Mouse (Mus musculus): Measurements from ENCODE around the gene Inpp4b. TPM values are rescaled to one million over a fixed set of nuclear protein-coding genes. Genes with fewer than 3 reads are reported as not detected.
"Not testable (repeated sequence)": the region's sequence is repeated elsewhere in the genome, so short reads cannot be mapped to it uniquely, and the experiment has no call there.

Inpp4b gene
- polyA plus RNA-seq, 1 experiment from 2014 or later, result 15.8 TPM

DNA sequence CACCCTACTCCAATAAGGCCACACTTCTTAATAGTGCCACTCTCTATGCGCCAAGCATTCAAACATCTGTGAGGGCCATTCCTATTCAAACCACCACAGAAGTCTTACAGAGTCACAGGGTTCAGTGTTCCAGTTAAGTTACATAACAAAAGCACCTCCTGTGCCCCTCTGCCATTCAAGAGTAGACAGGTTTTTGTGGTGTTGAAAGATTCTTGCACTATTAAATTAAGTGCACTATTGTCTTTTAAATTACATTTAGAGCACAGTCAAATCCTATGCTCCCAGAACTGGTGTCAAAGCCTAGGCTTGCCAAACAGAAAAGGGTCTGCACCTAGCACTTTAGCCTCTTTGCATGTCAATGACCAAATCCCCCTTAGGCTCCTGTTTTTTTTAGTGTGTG, 550.9 kb downstream of the Inpp4b start:
- 91% methylated on average over 1 of the region's 1 CpGs for WGBS
- Histone ChIP-seq H3K36me3 (no peaks in the 10 kb centered on the region), H3K27ac (no peak overlapping the region), H3K4me3 (no peak overlapping the region), H3K9me3 (replicated peaks) (no peaks in the 10 kb centered on the region), H3K4me1 (no peaks in the 10 kb centered on the region), H3K27me3 (ENCODE audit: low read depth, poor library complexity, severe bottlenecking) (no peaks in the 10 kb centered on the region)
- no peak for DNase-seq (ENCODE audit: low spot score)

- no peaks in the 10 kb centered on the region for H3K36me3 ChIP-seq
- no peaks in the 10 kb centered on the region for H3K9me3 ChIP-seq (replicated peaks)
- no peak for DNase-seq (ENCODE audit: low spot score)
- H3K4me1 ChIP-seq, result no peaks in the 10 kb centered on the region
- 95% methylated on average over 5 of the region's 5 CpGs for WGBS
- H3K27me3 ChIP-seq (ENCODE audit: low read depth, poor library complexity, severe bottlenecking), result no peaks in the 10 kb centered on the region
- no peak overlapping the region for H3K4me3 ChIP-seq
- no peak overlapping the region for H3K27ac ChIP-seq
Measured at GRCm38 (mm10) chr8:81946812-81947211, 604.5 kb downstream of the Inpp4b start.

- H3K27me3 ChIP-seq (ENCODE audit: low read depth, poor library complexity, severe bottlenecking), result no peaks in the 10 kb centered on the region
- no peak for DNase-seq (ENCODE audit: low spot score)
- no peak overlapping the region for H3K27ac ChIP-seq
- H3K4me1 ChIP-seq, result no peaks in the 10 kb centered on the region
- H3K9me3 ChIP-seq (replicated peaks), result no peaks in the 10 kb centered on the region
- no peaks in the 10 kb centered on the region for H3K36me3 ChIP-seq
- 96% methylated on average over 2 of the region's 2 CpGs for WGBS
- H3K4me3 ChIP-seq, result no peak overlapping the region
Measured at GRCm38 (mm10) chr8:81953101-81953500, 610.7 kb downstream of the Inpp4b start.

DNA sequence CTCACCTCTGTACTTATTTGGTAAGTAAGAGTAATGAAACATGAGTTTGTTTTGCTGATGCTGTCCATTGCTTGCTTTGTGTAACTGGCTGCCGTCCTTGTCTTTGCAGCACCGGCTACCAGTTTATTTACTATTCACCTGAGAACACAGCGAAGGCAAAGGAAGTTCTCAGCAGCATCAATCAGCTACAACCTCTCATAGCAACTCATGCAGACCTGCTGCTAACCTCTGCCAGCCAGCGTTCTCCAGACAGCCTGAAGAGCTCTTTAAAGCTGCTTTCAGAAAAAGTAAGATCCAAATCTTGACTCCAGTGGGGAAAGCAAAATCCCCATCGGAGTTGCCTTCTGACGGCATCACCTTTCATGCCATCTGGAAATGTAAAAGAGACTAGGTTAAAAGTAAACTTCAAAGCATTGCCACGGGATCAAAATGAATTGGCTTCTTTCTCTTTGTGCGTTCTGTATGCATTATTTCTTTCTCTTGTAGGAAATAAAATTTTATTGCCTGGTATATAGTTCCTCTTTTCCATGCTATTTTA, 642.8 kb downstream of the Inpp4b start:
- no peak for DNase-seq (ENCODE audit: low spot score)
- H3K36me3 ChIP-seq, result no peaks in the 10 kb centered on the region
- H3K9me3 ChIP-seq (replicated peaks), result no peaks in the 10 kb centered on the region
- no peak overlapping the region for H3K27ac ChIP-seq
- peaks cover 12% of the 10 kb centered on the region; the same call in 1 of the 2 replicates for H3K4me1 ChIP-seq
- no peaks in the 10 kb centered on the region for H3K27me3 ChIP-seq (ENCODE audit: low read depth, poor library complexity, severe bottlenecking)
- H3K4me3 ChIP-seq, result no peak overlapping the region
- WGBS, result 51% methylated on average over 8 of the region's 8 CpGs

- no peaks in the 10 kb centered on the region for H3K4me1 ChIP-seq
- H3K36me3 ChIP-seq, result no peaks in the 10 kb centered on the region
- H3K27ac ChIP-seq, result no peak overlapping the region
- no peak for DNase-seq (ENCODE audit: low spot score)
- no peaks in the 10 kb centered on the region for H3K9me3 ChIP-seq (replicated peaks)
- H3K4me3 ChIP-seq, result no peak overlapping the region
- WGBS, result 96% methylated on average over 3 of the region's 3 CpGs
- H3K27me3 ChIP-seq (ENCODE audit: low read depth, poor library complexity, severe bottlenecking), result no peaks in the 10 kb centered on the region
Measured at GRCm38 (mm10) chr8:81992966-81993365, 650.6 kb downstream of the Inpp4b start.

DNA sequence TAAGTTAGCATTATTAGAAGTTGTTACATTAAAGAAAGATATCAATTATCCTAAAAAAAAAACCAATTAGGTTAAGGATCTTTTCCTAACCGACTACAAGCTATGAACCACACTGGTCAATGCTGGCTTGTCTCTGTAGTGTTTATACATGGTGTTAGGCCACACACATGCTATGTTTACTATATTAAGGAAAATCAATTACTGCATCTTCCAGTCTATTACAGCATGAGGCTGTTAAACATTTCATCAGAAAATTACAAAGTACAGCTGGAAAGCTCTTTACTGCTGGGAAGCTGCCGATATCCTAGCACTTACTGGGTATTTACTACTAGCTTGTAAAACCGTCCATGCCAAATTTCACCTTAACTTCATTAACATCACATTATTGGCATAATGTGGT, 653.9 kb downstream of the Inpp4b start:
- 72% methylated on average over 3 of the region's 3 CpGs for WGBS
- H3K36me3 ChIP-seq, result no peaks in the 10 kb centered on the region

GRCm38 (mm10) chr8:81996823-81997222, 654.5 kb downstream of the Inpp4b start:
- H3K27ac ChIP-seq, result no peak overlapping the region
- no peaks in the 10 kb centered on the region for H3K27me3 ChIP-seq (ENCODE audit: low read depth, poor library complexity, severe bottlenecking)
- H3K9me3 ChIP-seq (replicated peaks), result no peaks in the 10 kb centered on the region
- H3K36me3 ChIP-seq, result no peaks in the 10 kb centered on the region
- 84% methylated on average over 1 of the region's 1 CpGs for WGBS
- no peaks in the 10 kb centered on the region for H3K4me1 ChIP-seq
- no peak for DNase-seq (ENCODE audit: low spot score)
- no peak overlapping the region for H3K4me3 ChIP-seq

More for the DNA sequence above, 653.9 kb downstream of the Inpp4b start:
- no peak for DNase-seq (ENCODE audit: low spot score)
- no peak overlapping the region for H3K27ac ChIP-seq
- no peaks in the 10 kb centered on the region for H3K27me3 ChIP-seq (ENCODE audit: low read depth, poor library complexity, severe bottlenecking)
- H3K9me3 ChIP-seq (replicated peaks), result no peaks in the 10 kb centered on the region
- H3K4me1 ChIP-seq, result no peaks in the 10 kb centered on the region
- no peak overlapping the region for H3K4me3 ChIP-seq

GRCm38 (mm10) chr8:82004158-82004557, 661.8 kb downstream of the Inpp4b start:
- 93% methylated on average over 4 of the region's 4 CpGs for WGBS
- H3K27me3 ChIP-seq (ENCODE audit: low read depth, poor library complexity, severe bottlenecking), result no peaks in the 10 kb centered on the region
- DNase-seq (ENCODE audit: low spot score), result no peak
- H3K27ac ChIP-seq, result no peak overlapping the region
- H3K9me3 ChIP-seq (replicated peaks), result no peaks in the 10 kb centered on the region
- H3K4me1 ChIP-seq, result no peaks in the 10 kb centered on the region
- no peak overlapping the region for H3K4me3 ChIP-seq
- H3K36me3 ChIP-seq, result no peaks in the 10 kb centered on the region

GRCm38 (mm10) chr8:82005466-82005865, 663.1 kb downstream of the Inpp4b start:
- no peak overlapping the region for H3K27ac ChIP-seq
- WGBS, result 84% methylated on average over 2 of the region's 2 CpGs
- H3K36me3 ChIP-seq, result no peaks in the 10 kb centered on the region
- no peaks in the 10 kb centered on the region for H3K27me3 ChIP-seq (ENCODE audit: low read depth, poor library complexity, severe bottlenecking)
- no peak overlapping the region for H3K4me3 ChIP-seq
- DNase-seq (ENCODE audit: low spot score), result no peak
- no peaks in the 10 kb centered on the region for H3K9me3 ChIP-seq (replicated peaks)
- H3K4me1 ChIP-seq, result no peaks in the 10 kb centered on the region

- H3K4me3 ChIP-seq, result no peak overlapping the region
- H3K4me1 ChIP-seq, result no peaks in the 10 kb centered on the region
- 91% methylated on average over 5 of the region's 5 CpGs for WGBS
- no peaks in the 10 kb centered on the region for H3K36me3 ChIP-seq
- no peaks in the 10 kb centered on the region for H3K9me3 ChIP-seq (replicated peaks)
- H3K27me3 ChIP-seq (ENCODE audit: low read depth, poor library complexity, severe bottlenecking), result no peaks in the 10 kb centered on the region
- no peak overlapping the region for H3K27ac ChIP-seq
- DNase-seq (ENCODE audit: low spot score), result no peak
Measured at GRCm38 (mm10) chr8:82017792-82018191, 675.4 kb downstream of the Inpp4b start.

- DNase-seq (ENCODE audit: low spot score), result no peak
- H3K4me1 ChIP-seq, result no peaks in the 10 kb centered on the region
- H3K27me3 ChIP-seq (ENCODE audit: low read depth, poor library complexity, severe bottlenecking), result no peaks in the 10 kb centered on the region
- H3K27ac ChIP-seq, result no peak overlapping the region
- H3K4me3 ChIP-seq, result no peak overlapping the region
- WGBS, result 69% methylated on average over 3 of the region's 3 CpGs
- no peaks in the 10 kb centered on the region for H3K9me3 ChIP-seq (replicated peaks)
- H3K36me3 ChIP-seq, result no peaks in the 10 kb centered on the region
Measured at GRCm38 (mm10) chr8:82027401-82027800, 685.0 kb downstream of the Inpp4b start.

- H3K27ac ChIP-seq, result no peak overlapping the region
- H3K36me3 ChIP-seq, result no peaks in the 10 kb centered on the region
- DNase-seq (ENCODE audit: low spot score), result no peak
- H3K9me3 ChIP-seq (replicated peaks), result no peaks in the 10 kb centered on the region
- no peaks in the 10 kb centered on the region for H3K4me1 ChIP-seq
- 59% methylated on average over 1 of the region's 1 CpGs for WGBS
- H3K4me3 ChIP-seq, result no peak overlapping the region
- H3K27me3 ChIP-seq (ENCODE audit: low read depth, poor library complexity, severe bottlenecking), result no peaks in the 10 kb centered on the region
Measured at GRCm38 (mm10) chr8:82028896-82029295, 686.5 kb downstream of the Inpp4b start.

GRCm38 (mm10) chr8:82032035-82032434, 689.7 kb downstream of the Inpp4b start:
- H3K27ac ChIP-seq; H3K4me3 ChIP-seq; H3K9me3 ChIP-seq (replicated peaks); H3K27me3 ChIP-seq (ENCODE audit: low read depth, poor library complexity, severe bottlenecking); H3K36me3 ChIP-seq; DNase-seq (ENCODE audit: low spot score); H3K4me1 ChIP-seq: not testable (repeated sequence)

DNA sequence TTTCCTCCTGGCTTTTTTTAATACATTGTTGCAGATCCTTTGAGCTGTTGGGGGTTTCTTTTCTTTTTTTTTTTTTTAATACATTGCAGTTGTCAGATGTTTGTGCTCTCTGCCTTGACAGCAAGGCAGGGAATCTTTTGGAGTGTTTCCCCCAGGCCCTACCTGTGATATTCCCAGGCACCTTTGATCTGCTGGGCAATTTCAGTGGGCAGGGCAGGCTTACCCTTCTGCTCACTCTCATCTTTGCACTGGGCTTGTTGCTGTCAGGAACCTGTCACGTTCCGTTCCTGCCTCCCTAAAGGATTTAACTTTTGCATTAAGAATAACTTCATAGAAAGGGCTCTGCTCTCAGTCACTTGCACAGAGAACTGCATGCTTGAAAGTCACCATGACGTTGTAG, 711.7 kb downstream of the Inpp4b start:
- WGBS, result 79% methylated on average over 3 of the region's 3 CpGs
- no peaks in the 10 kb centered on the region for H3K27me3 ChIP-seq (ENCODE audit: low read depth, poor library complexity, severe bottlenecking)
- H3K36me3 ChIP-seq, result no peaks in the 10 kb centered on the region
- no peaks in the 10 kb centered on the region for H3K9me3 ChIP-seq (replicated peaks)
- no peak overlapping the region for H3K4me3 ChIP-seq
- no peak overlapping the region for H3K27ac ChIP-seq
- DNase-seq (ENCODE audit: low spot score), result no peak
- H3K4me1 ChIP-seq, result no peaks in the 10 kb centered on the region

Measured in limb, embryonic 10.5 days (tissue).